Mouse (Mus musculus) forebrain, embryonic 14.5 days (tissue): ENCODE measurements at regions not wholly inside any gene's neighbourhood (a gene's known extent, or its start where the extent isn't known, plus 50 kb on each side); places are given as distances from the start of the nearest gene placed in this dataset.

Experiments used
- ATAC-seq: fragments of 200-750 bp; cut with Nextera tagmentation; 2 replicates; pipeline ENCODE4 v1.8.0; 2017; ENCODE audit warnings: mild to moderate bottlenecking, moderate library complexity
- DNase-seq: peaks from one replicate; pipeline ENCODE4 v3.0.0-alpha.2; 2015; ENCODE audit warnings: low spot score
- H3K27ac ChIP-seq: fragments of 300-500 bp; sonication (generic); 2 replicates; pipeline ENCODE4 v1.5.1; 2014; ENCODE audit warnings: low read depth, mild to moderate bottlenecking, control low read depth, low read length, moderate library complexity
- H3K27me3 ChIP-seq: fragments of 300-500 bp; sonication (generic); replicated peaks from 2 replicates; pipeline ENCODE4 v1.6.1; 2014; ENCODE audit warnings: low read length, control low read depth, mixed read lengths; ENCODE audit not compliant: control insufficient read depth, insufficient read depth
- H3K36me3 ChIP-seq: fragments of 300-500 bp; sonication (generic); 2 replicates; pipeline ENCODE4 v1.6.1; 2014; ENCODE audit warnings: low read length, control low read depth; ENCODE audit not compliant: control insufficient read depth, insufficient read depth
- H3K4me1 ChIP-seq: fragments of 300-500 bp; sonication (generic); 2 replicates; pipeline ENCODE4 v1.6.1; 2014; ENCODE audit warnings: antibody characterized with exemption, low read length, control low read depth; ENCODE audit not compliant: control insufficient read depth, insufficient read depth
- H3K4me2 ChIP-seq: fragments of 300-500 bp; sonication (generic); 2 replicates; pipeline ENCODE4 v1.6.1; 2014; ENCODE audit warnings: mild to moderate bottlenecking, control low read depth, low read length
- H3K4me3 ChIP-seq: fragments of 300-500 bp; sonication (generic); 2 replicates; pipeline ENCODE4 v1.5.1; 2014; ENCODE audit warnings: low read depth, low read length, control low read depth
- H3K9ac ChIP-seq: fragments of 300-500 bp; sonication (generic); 2 replicates; pipeline ENCODE4 v1.6.1; 2014; ENCODE audit warnings: mild to moderate bottlenecking, low read length, control low read depth, moderate library complexity
- H3K9me3 ChIP-seq: fragments of 300-500 bp; sonication (generic); replicated peaks from 2 replicates; pipeline ENCODE4 v1.6.1; 2016; ENCODE audit warnings: low read length, control low read depth, mixed read lengths; ENCODE audit not compliant: control insufficient read depth
- WGBS: fragments of 180-500 bp; shearing (Covaris S2); extraction: QIAGEN DNeasy Blood & Tissue Kit; methylation state at CpG from one replicate; pipeline ENCODE4 v1.1.7; 2014; 5-methylcytosine and 5-hydroxymethylcytosine counted together

DNA sequence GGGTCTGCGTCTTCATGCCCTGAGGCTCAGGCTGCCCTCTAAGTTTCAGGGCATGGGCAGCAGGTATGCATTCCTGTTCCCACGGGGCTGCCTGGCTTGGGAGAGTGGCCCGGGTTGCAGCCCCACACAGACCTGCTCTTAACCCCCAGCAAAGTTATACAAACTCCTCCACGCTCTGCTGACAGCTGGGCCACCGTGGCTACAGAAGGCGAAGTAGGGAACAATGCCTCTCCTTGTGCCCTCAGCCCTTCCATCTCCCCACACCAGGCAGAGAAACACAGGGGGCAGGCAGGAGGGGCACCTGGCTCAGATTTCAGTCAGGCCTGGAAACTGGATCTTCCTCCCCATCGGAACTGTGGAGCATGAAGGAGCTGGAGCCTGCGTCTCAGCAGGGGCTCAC lies 135.5 kb upstream of the Lhx1 start:
- 11% methylated on average over 8 of the region's 8 CpGs for WGBS
- H3K4me2 ChIP-seq, result no peak overlapping the region
- no peak overlapping the region for H3K4me3 ChIP-seq
- no peak overlapping the region for H3K27ac ChIP-seq
- H3K9ac ChIP-seq, result no peak overlapping the region
- no peaks in the 10 kb centered on the region for H3K4me1 ChIP-seq
- ATAC-seq, result no peak
- no peaks in the 10 kb centered on the region for H3K36me3 ChIP-seq
- H3K27me3 ChIP-seq, result 0 out of 2 replicates have a peak, but pooled peaks cover 6% of the 10 kb centered on the region
- DNase-seq, result no peak
- H3K9me3 ChIP-seq, result no peaks in the 10 kb centered on the region

DNA sequence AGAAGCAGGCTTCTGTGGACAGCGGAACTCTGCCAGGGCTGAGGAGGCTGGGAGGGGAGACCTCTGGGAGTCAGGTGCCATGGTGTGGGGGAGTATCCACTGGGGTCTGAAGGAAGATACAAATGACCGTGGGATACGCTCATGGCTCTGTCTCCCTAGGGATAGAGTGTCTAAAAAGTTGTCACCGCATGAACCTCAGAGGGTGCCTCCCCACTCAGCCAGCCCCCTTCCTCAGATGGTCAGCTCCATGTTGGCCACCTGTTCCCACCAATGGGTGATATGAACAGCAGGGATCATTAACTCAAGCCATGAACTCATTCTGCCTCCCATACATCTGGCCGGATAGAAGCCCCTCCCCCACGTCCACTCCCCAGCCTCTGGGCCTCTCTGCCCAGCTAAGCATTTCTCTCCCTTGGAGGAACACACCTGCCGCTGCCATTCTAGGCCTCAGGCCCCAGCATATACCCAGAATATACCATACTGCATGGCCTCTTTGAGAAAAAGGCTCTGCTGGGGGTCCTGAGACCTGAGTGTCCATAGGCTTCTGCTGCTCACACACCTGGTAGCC lies 134.1 kb upstream of the Lhx1 start:
- 0 out of 2 replicates have a peak, but pooled peaks cover 6% of the 10 kb centered on the region for H3K27me3 ChIP-seq
- no peak overlapping the region for H3K27ac ChIP-seq
- no peaks in the 10 kb centered on the region for H3K9me3 ChIP-seq
- H3K36me3 ChIP-seq, result no peaks in the 10 kb centered on the region
- DNase-seq (no peak), ATAC-seq (no peak)
- no peak overlapping the region for H3K4me2 ChIP-seq
- H3K4me1 ChIP-seq, result no peaks in the 10 kb centered on the region
- H3K4me3 ChIP-seq, result no peak overlapping the region
- no peak overlapping the region for H3K9ac ChIP-seq
- WGBS, result 85% methylated on average over 7 of the region's 7 CpGs

- no peak overlapping the region for H3K27ac ChIP-seq
- no peak overlapping the region for H3K4me3 ChIP-seq
- WGBS, result 51% methylated on average over 8 of the region's 8 CpGs
- H3K36me3 ChIP-seq, result no peaks in the 10 kb centered on the region
- no peaks in the 10 kb centered on the region for H3K27me3 ChIP-seq
- DNase-seq (no peak), ATAC-seq (no peak)
- H3K4me2 ChIP-seq, result no peak overlapping the region
- H3K9me3 ChIP-seq, result no peaks in the 10 kb centered on the region
- no peak overlapping the region for H3K9ac ChIP-seq
- H3K4me1 ChIP-seq, result no peaks in the 10 kb centered on the region
Observed at GRCm38 (mm10) chr11:84653481-84653880, 128.1 kb upstream of the Lhx1 start.

DNA sequence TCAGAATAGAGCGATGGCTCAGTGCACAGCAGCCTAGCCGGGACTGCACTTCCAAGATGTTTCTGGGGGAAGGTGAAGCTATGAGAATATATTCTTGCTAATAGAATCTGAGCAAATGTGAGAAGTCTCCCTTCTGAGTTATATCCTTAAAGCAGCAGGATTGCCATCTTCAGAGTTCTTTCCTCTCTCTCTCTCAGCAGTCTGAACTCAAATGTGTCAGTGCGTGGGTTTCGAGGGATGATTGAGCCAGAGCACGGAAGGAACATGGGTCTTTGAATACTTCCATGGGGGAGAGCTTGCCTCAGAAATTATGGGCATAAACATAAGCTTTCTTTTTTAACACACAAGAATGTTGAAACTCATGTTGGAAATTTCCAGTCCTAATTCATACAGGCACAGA lies 123.6 kb upstream of the Lhx1 start:
- Histone ChIP-seq H3K27me3 (peaks cover 6% of the 10 kb centered on the region; the same call in 1 of the 2 replicates), H3K27ac (no peak overlapping the region), H3K36me3 (no peaks in the 10 kb centered on the region), H3K9me3 (peaks cover 3% of the 10 kb centered on the region; the same call in 1 of the 2 replicates), H3K4me2 (no peak overlapping the region), H3K4me1 (no peaks in the 10 kb centered on the region), H3K4me3 (no peak overlapping the region), H3K9ac (no peak overlapping the region)
- DNase-seq (no peak), ATAC-seq (no peak)
- WGBS, result 94% methylated on average over 5 of the region's 5 CpGs

GRCm38 (mm10) chr11:84647104-84647503 lies 121.8 kb upstream of the Lhx1 start:
- H3K4me3 ChIP-seq, result no peak overlapping the region
- DNase-seq (no peak), ATAC-seq (no peak)
- 94% methylated on average over 5 of the region's 5 CpGs for whole genome bisulfite sequencing
- H3K9me3 ChIP-seq, result peaks cover 3% of the 10 kb centered on the region; the same call in 1 of the 2 replicates
- no peak overlapping the region for H3K9ac ChIP-seq
- H3K27ac ChIP-seq, result no peak overlapping the region
- H3K4me1 ChIP-seq, result peaks cover 2% of the 10 kb centered on the region; the same call in 1 of the 2 replicates
- no peaks in the 10 kb centered on the region for H3K36me3 ChIP-seq
- H3K27me3 ChIP-seq, result peaks cover 13% of the 10 kb centered on the region
- no peak overlapping the region for H3K4me2 ChIP-seq

DNA sequence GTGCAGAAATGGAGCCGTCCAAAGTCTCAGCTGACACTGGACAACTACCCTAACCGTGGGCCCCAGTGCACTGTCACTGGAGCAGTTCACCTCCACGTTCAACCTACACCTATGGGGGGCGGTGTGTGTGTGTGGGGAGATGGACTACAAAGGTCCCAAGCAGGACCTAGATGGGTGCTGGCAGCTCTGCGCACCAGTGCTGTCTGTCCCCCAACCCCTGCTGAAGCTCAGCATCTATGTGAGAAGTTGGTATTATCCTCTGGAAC lies 117.7 kb upstream of the Lhx1 start:
- Histone ChIP-seq H3K27me3 (peaks cover 42% of the 10 kb centered on the region), H3K36me3 (no peaks in the 10 kb centered on the region), H3K9ac (peak overlapping the region; percentile 75), H3K4me3 (peak overlapping the region; percentile 45; the same call in 1 of the 2 replicates), H3K4me2 (peak overlapping the region; percentile 67), H3K27ac (no peak overlapping the region), H3K4me1 (peaks cover 11% of the 10 kb centered on the region), H3K9me3 (peaks cover 3% of the 10 kb centered on the region; the same call in 1 of the 2 replicates)
- ATAC-seq, result 0 out of 2 replicates have a peak, but pooled peaks have one; percentile 21
- 47% methylated on average over 5 of the region's 5 CpGs for WGBS
- no peak for DNase-seq

GRCm38 (mm10) chr11:84642300-84643106 lies 117.2 kb upstream of the Lhx1 start:
- no peaks in the 10 kb centered on the region for H3K36me3 ChIP-seq
- peak overlapping the region; percentile 14; the same call in 1 of the 2 replicates for H3K27ac ChIP-seq
- 2% methylated on average over 67 of the region's 67 CpGs for WGBS
- H3K9ac ChIP-seq, result peak overlapping the region; percentile 75
- peaks cover 3% of the 10 kb centered on the region; the same call in 1 of the 2 replicates for H3K9me3 ChIP-seq
- ATAC-seq (peak; percentile 63), DNase-seq (peak; percentile 37)
- peak overlapping the region; percentile 67 for H3K4me2 ChIP-seq
- peaks cover 17% of the 10 kb centered on the region for H3K4me1 ChIP-seq
- peak overlapping the region; percentile 45 for H3K4me3 ChIP-seq
- H3K27me3 ChIP-seq, result peaks cover 44% of the 10 kb centered on the region

DNA sequence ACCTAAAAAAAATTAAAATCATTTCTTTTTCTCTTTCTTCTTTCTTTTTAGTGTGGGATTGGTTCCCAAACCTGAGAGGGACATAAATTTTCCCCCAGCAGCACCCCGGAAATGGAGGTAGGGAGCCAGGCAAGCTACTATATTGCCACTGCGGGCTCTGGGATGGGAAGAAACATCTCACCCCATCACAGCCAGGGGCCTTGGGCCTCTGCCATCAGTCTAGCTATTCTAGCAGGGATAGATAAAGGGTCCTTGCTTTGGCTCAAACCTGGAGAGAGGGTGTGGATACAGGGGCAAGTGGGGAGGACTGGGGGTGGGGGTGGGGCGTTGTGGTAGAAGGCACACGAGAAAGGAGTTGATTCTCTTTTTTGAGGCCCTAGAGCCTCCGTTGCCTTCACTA lies 116.3 kb upstream of the Lhx1 start:
- 23% methylated on average over 5 of the region's 5 CpGs for WGBS
- Histone ChIP-seq H3K9me3 (no peaks in the 10 kb centered on the region), H3K27ac (no peak overlapping the region), H3K27me3 (peaks cover 44% of the 10 kb centered on the region), H3K4me3 (no peak overlapping the region), H3K4me2 (no peak overlapping the region; the same call in 1 of the 2 replicates), H3K9ac (no peak overlapping the region), H3K4me1 (peaks cover 25% of the 10 kb centered on the region), H3K36me3 (no peaks in the 10 kb centered on the region)
- DNase-seq, result no peak
- ATAC-seq, result no peak

DNA sequence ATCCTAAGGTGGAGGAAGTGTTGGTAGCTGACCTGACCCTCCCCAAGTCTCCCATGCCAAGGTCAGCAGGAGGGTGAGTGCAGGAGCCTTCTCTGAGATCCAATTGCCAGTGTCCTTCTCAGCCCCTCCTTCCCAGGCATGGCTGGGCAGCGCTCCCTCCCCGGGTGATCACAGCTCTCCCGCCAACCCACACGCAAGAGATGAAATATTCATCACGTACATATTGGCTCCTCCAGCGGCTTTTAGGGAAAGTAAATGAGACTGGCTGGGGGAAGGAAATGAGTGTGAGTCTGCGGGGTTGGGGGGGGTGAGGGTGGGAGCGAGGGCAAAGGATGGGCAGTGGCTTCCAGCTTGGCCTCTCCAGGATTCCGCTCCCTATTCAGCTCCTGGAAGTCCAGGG lies 113.0 kb upstream of the Lhx1 start:
- Histone ChIP-seq H3K27ac (no peak overlapping the region), H3K9ac (no peak overlapping the region), H3K4me3 (no peak overlapping the region), H3K4me1 (peaks cover 28% of the 10 kb centered on the region), H3K4me2 (no peak overlapping the region), H3K27me3 (peaks cover 40% of the 10 kb centered on the region), H3K36me3 (no peaks in the 10 kb centered on the region), H3K9me3 (no peaks in the 10 kb centered on the region)
- ATAC-seq, result no peak
- 23% methylated on average over 9 of the region's 9 CpGs for WGBS
- no peak for DNase-seq
